Mouse (Mus musculus) hindbrain, postnatal 0 days (tissue): ENCODE data around the gene Sall4. TPM values are rescaled to one million over a fixed set of nuclear protein-coding genes. Genes with fewer than 3 reads are reported as not detected.

Source experiments
- ATAC-seq: fragments of 200-750 bp; cut with Nextera tagmentation; 2 replicates; pipeline ENCODE4 v1.8.0; 2017; ENCODE audit warnings: mild to moderate bottlenecking, moderate TSS enrichment, moderate library complexity
- DNase-seq: peaks from one replicate; pipeline ENCODE4 v3.0.0-alpha.2; 2015; ENCODE audit warnings: low spot score
- H3K27ac ChIP-seq: fragments of 300-500 bp; sonication (generic); 2 replicates; pipeline ENCODE4 v1.5.1; 2014; ENCODE audit warnings: mild to moderate bottlenecking
- H3K27me3 ChIP-seq: fragments of 300-500 bp; sonication (generic); 2 replicates; pipeline ENCODE4 v1.6.1; 2014; ENCODE audit warnings: low read length, mixed read lengths; ENCODE audit not compliant: insufficient read depth
- H3K36me3 ChIP-seq: fragments of 300-500 bp; sonication (generic); 2 replicates; pipeline ENCODE4 v1.6.1; 2014; ENCODE audit warnings: low read length, mixed read lengths; ENCODE audit not compliant: insufficient read depth
- H3K4me1 ChIP-seq: fragments of 300-500 bp; sonication (generic); 2 replicates; pipeline ENCODE4 v1.6.1; 2014; ENCODE audit warnings: antibody characterized with exemption, low read length, mixed read lengths; ENCODE audit not compliant: insufficient read depth
- H3K4me2 ChIP-seq: fragments of 300-500 bp; sonication (generic); 2 replicates; pipeline ENCODE4 v1.6.1; 2014; ENCODE audit warnings: low read depth, mild to moderate bottlenecking, low read length, moderate library complexity, mixed read lengths
- H3K4me3 ChIP-seq: fragments of 300-500 bp; sonication (generic); 2 replicates; pipeline ENCODE4 v1.5.1; 2014; ENCODE audit warnings: low read length
- H3K9ac ChIP-seq: fragments of 300-500 bp; sonication (generic); replicated peaks from 2 replicates; pipeline ENCODE4 v1.6.1; 2014; ENCODE audit warnings: mild to moderate bottlenecking, low read length, moderate library complexity, mixed read lengths
- H3K9me3 ChIP-seq: fragments of 300-500 bp; sonication (generic); 2 replicates; pipeline ENCODE4 v1.6.1; 2016; ENCODE audit warnings: low read length, mixed read lengths
- CTCF ChIP-seq: IDR thresholded peaks from 2 replicates; pipeline ENCODE4 v1.5.1; 2016; ENCODE audit warnings: antibody characterized with exemption, control low read depth, low read depth
- WGBS: fragments of 180-500 bp; shearing (Covaris S2); extraction: QIAGEN DNeasy Blood & Tissue Kit; methylation state at CpG from one replicate; pipeline ENCODE4 v1.1.7; 2014; 5-methylcytosine and 5-hydroxymethylcytosine counted together
- polyA plus RNA-seq: library from polyadenylated mRNA; unstranded; fragments of >200 nt; fragmentation: Nextera tagmentation; extraction: Ambion mirVana; gene quantifications from 2 replicates; pipeline ENCODE4 v1.2.1, GENCODE M21; 2015
- total RNA-seq: library from RNA; depleted of rRNA; stranded (reverse); fragments of >200 nt; gene quantifications from 2 replicates; pipeline ENCODE4 v1.2.3, GENCODE M21; 2014

Gene Sall4
- total and polyA plus RNA-seq, 2 experiments from 2014 or later = 0.16 to 0.31 TPM

DNA sequence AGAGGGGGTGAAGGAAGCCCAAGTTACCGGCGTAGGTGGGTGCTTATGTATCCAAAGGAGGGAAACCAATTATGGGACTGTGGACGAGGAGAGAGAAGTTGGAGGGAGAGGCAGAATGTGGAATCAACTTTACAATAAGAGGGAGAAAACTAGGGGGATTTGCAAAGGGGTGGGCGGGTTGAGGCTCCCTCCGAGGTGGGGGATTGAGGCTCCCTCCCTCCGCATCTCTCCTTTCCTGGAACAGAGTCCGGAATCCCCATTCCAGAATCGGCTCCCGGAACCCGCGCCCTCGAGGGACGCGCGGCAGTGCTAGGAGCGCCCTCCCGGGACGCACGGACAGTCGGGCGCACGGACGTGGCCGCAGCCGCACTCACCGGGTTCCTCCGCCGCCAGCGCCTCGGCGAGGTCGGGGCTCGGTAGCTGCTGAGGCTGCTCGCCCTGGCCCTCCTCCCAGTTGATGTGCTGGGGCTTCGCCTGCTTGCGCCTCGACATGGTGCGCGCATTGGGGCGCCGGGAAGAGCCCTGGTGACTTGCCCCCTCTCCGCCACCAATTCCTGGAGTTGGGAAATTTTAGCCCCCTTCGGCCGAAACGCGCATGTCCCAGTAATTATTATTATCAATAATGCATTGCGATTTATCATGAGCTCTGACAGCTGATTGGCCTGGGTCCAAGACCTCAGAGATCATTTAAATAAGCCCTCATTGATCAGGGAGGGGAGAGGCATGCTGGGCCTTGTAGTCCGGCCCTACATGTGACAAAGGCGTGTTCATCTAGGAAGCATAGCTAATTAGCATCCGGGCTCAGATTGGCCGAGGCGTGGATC, 993 bp downstream of the Sall4 start:
- TF ChIP-seq CTCF = no peak
- under 1% methylated on average over 52 of the region's 52 CpGs for WGBS
- Histone ChIP-seq H3K36me3 (no peaks in the 10 kb centered on the region), H3K9me3 (no peaks in the 10 kb centered on the region), H3K9ac (no peak overlapping the region), H3K4me2 (peak overlapping the region; percentile 59), H3K27ac (no peak overlapping the region), H3K27me3 (peaks cover 59% of the 10 kb centered on the region), H3K4me1 (no peaks in the 10 kb centered on the region), H3K4me3 (peak overlapping the region; percentile 38)
- DNase-seq (peak; percentile 77), ATAC-seq (peak; percentile 75)

DNA sequence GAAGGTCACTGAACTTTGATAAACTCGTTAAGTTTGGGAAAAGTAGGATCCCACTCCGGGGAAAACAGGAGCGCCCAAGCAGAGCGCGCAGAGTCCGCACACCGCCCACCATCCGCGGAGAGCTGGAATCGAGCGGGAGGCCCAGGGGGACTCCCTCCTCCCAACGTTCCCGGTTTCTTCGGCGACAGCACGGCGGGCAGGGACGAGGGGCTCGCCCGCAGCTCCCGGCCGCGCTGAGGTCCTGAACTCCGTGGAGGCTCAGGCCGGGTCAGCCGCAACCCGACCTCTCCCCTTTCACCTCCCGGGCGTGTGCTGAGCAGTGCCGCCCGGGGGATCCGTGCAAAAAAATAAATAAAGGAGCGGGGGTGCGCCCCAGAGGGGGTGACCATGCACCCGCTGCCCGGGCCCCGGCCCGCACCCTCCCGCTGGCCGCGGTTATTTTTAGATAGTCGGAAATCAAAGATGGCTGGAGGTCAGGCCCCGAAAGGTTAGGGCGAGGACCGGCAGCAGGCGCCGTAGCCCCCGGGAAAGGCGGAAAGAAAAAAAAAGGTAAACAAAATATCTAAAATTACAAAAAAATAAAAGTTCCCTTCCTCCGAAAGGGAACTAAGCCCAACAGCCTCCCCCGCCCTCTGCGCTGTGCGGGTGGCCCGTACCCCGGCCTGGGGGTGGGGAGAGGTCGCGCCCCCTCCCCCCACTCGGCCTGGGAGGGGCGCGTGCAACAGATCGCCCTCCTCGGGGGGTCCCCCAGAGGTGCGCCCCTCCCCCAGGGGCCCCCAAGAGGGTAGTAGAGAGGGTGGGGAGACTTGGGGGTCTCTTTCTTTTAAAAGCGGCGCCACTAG, 1.8 kb downstream of the Sall4 start:
- 1% methylated on average over 64 of the region's 65 CpGs for WGBS

DNA sequence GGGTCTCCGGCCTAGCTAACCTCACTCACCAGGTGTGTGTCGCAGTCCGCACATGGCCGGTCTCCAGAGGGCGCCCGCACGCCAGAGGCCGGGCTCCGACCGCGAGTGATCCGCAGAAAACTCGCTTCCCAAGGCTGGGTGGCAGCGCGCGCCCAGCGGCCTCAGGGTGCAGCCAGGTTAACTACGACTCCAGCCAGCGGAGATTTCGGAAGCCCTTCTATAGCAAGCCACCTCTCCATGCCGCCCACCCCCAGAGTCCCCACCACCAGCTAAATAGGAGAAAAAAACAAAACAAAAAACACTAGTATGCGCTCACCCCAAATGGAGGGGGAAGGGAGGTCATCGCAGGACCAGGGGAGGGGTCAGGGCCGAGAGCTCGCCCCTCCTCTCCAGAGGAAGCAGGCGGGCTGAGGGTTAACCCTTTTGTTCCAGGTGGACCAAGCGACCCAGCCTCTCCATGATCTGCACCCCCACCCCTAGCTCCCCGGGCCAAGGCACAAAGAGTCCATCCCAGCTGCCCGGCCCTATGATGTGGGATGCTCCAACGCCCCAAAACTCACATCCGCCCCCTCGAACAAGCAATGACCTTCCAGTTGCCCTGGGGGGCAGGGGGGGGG, 2.6 kb downstream of the Sall4 start:
- under 1% methylated on average over 32 of the region's 32 CpGs for WGBS
- Histone ChIP-seq H3K9ac (no peak overlapping the region), H3K27me3 (peaks cover 65% of the 10 kb centered on the region), H3K9me3 (no peaks in the 10 kb centered on the region), H3K4me1 (no peaks in the 10 kb centered on the region), H3K4me3 (peak overlapping the region; percentile 38), H3K27ac (no peak overlapping the region), H3K36me3 (no peaks in the 10 kb centered on the region), H3K4me2 (peak overlapping the region; percentile 59)
- TF ChIP-seq CTCF = peak; percentile 67
- ATAC-seq (peak; percentile 36; the same call in 1 of the 2 replicates), DNase-seq (peak; percentile 65)

More for the DNA sequence above, 1.8 kb downstream of the Sall4 start:
- TF ChIP-seq CTCF = no peak
- Histone ChIP-seq H3K9me3 (no peaks in the 10 kb centered on the region), H3K4me2 (peak overlapping the region; percentile 59), H3K36me3 (no peaks in the 10 kb centered on the region), H3K27ac (no peak overlapping the region), H3K4me3 (peak overlapping the region; percentile 38), H3K9ac (no peak overlapping the region), H3K4me1 (no peaks in the 10 kb centered on the region), H3K27me3 (peaks cover 65% of the 10 kb centered on the region)
- ATAC-seq = no peak
- DNase-seq = no peak

DNA sequence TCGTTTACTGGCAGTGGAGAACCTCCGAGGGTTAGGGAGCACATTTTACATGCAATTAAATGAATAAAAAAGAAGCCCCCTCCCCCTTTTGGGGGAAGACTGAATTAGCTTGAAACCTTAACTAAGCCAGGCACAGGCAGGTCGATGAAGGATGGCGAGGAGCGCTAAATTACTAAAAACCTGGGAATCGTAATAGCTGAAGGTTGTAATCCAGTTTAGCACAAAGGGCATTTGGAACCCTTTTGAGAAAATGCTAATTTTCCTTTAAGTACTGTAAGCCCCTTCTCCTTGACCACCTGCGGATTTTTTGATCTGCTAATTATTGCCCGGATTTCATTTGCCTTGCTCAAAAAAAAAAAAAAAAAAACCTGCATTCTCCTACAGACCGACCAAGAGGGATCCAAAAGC, 3.3 kb downstream of the Sall4 start:
- Histone ChIP-seq H3K27me3 (peaks cover 61% of the 10 kb centered on the region), H3K9ac (no peak overlapping the region), H3K4me2 (no peak overlapping the region), H3K27ac (no peak overlapping the region), H3K36me3 (no peaks in the 10 kb centered on the region), H3K4me3 (no peak overlapping the region), H3K9me3 (no peaks in the 10 kb centered on the region), H3K4me1 (no peaks in the 10 kb centered on the region)
- DNase-seq = no peak
- no peak for TF ChIP-seq CTCF
- ATAC-seq = no peak
- 10% methylated on average over 9 of the region's 9 CpGs for WGBS

DNA sequence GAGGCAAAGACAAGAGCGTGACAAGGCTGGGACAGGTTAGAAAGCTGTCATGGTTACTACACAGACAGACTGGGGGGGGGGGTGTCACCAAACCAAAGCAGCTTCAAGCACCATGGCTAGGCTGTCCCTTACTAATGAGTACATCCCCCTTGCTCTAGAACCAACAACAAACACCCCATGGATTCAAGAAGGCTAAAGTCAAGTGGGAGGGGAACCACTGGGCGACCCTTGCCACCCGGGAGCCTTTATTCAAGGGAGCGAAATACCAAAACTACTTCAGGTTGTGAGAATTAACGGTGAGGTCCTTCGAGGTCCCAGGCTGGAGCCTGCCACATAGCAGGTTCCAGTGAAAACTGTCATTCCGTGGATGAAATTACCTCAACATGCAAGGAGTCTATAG, 4.0 kb downstream of the Sall4 start:
- no peak overlapping the region for H3K4me2 ChIP-seq
- WGBS = 10% methylated on average over 7 of the region's 7 CpGs
- DNase-seq (no peak), ATAC-seq (no peak)
- no peaks in the 10 kb centered on the region for H3K4me1 ChIP-seq
- H3K27me3 ChIP-seq = peaks cover 55% of the 10 kb centered on the region
- no peaks in the 10 kb centered on the region for H3K9me3 ChIP-seq
- TF ChIP-seq CTCF = no peak
- no peaks in the 10 kb centered on the region for H3K36me3 ChIP-seq
- H3K27ac ChIP-seq = no peak overlapping the region
- H3K4me3 ChIP-seq = no peak overlapping the region
- no peak overlapping the region for H3K9ac ChIP-seq

DNA sequence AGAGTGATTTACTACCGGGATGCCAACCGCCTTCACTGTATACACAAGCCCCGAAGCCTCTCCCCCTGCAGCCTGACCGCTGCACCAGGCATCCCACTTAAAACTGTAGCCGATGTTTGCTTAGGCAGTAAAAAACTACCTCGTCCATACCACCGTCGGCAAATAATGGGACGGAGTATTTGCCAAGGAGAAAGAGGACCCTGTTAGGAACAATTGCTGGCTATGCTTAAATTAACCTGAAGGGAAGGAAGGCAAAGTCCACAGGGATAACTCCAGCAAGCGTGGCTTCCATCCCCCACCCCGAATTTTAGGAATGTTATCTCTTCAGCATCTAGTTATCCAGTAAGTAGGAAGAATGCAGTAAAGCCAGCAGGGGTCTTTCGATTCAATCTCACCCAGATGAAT, 5.3 kb downstream of the Sall4 start:
- WGBS = 6% methylated on average over 12 of the region's 12 CpGs
- no peaks in the 10 kb centered on the region for H3K36me3 ChIP-seq
- no peak overlapping the region for H3K4me3 ChIP-seq
- no peak for TF ChIP-seq CTCF
- H3K4me1 ChIP-seq = no peaks in the 10 kb centered on the region
- DNase-seq (no peak), ATAC-seq (no peak)
- H3K9ac ChIP-seq = 0 out of 2 replicates have a peak overlapping the region, but pooled peaks have one; percentile 19
- peak overlapping the region; percentile 24 for H3K4me2 ChIP-seq
- H3K9me3 ChIP-seq = no peaks in the 10 kb centered on the region
- H3K27ac ChIP-seq = no peak overlapping the region
- peaks cover 42% of the 10 kb centered on the region for H3K27me3 ChIP-seq
